Mouse (Mus musculus) heart, embryonic 14.5 days (tissue): Measurements from ENCODE around the gene Meis2. TPM values are rescaled to one million over a fixed set of nuclear protein-coding genes. Genes with fewer than 3 reads are reported as not detected.
A peak's percentile ranks its signal among the peaks of the same experiment; 100 is the strongest.

Source experiments
- ATAC-seq: fragments of 200-750 bp; cut with Nextera tagmentation; 2 replicates; pipeline ENCODE4 v1.8.0; 2017; ENCODE audit warnings: low read depth, moderate TSS enrichment; ENCODE audit not compliant: insufficient number of reproducible peaks, insufficient read depth, low FRiP score
- H3K27ac ChIP-seq, 2 experiments: fragments of 200-500 bp in 1 of 2; fragments of 300-500 bp in 1 of 2; sonication (generic) in 1 of 2; replicated peaks in 1 of 2; 2 replicates each; pipeline ENCODE4 v1.5.1; 2012 to 2014; ENCODE audit warnings: low read depth in 2 of 2, low read length in 2 of 2, control low read depth in 1 of 2, mild to moderate bottlenecking in 1 of 2, mixed read lengths in 1 of 2; ENCODE audit not compliant: control insufficient read depth in 1 of 2, insufficient read depth in 1 of 2
- H3K27me3 ChIP-seq: fragments of 300-500 bp; sonication (generic); 2 replicates; pipeline ENCODE4 v1.6.1; 2014; ENCODE audit warnings: mild to moderate bottlenecking, low read length, control low read depth; ENCODE audit not compliant: control insufficient read depth, insufficient read depth
- H3K36me3 ChIP-seq: fragments of 300-500 bp; sonication (generic); 2 replicates; pipeline ENCODE4 v1.6.1; 2014; ENCODE audit warnings: mild to moderate bottlenecking, control low read depth, low read length, mixed read lengths; ENCODE audit not compliant: control insufficient read depth, insufficient read depth
- H3K4me1 ChIP-seq, 2 experiments: fragments of 200-500 bp in 1 of 2; fragments of 300-500 bp in 1 of 2; sonication (generic) in 1 of 2; 2 replicates each; pipeline ENCODE4 v1.6.1; 2012 to 2014; ENCODE audit warnings: low read length in 2 of 2, control low read depth in 1 of 2, mixed read lengths in 1 of 2; ENCODE audit not compliant: control insufficient read depth in 2 of 2, insufficient read depth in 2 of 2
- H3K4me2 ChIP-seq: fragments of 300-500 bp; sonication (generic); 2 replicates; pipeline ENCODE4 v1.6.1; 2014; ENCODE audit warnings: mild to moderate bottlenecking, low read length
- H3K4me3 ChIP-seq, 2 experiments: fragments of 200-500 bp in 1 of 2; fragments of 300-500 bp in 1 of 2; sonication (generic) in 1 of 2; 2 replicates each; pipeline ENCODE4 v1.5.1; 2012 to 2014; ENCODE audit warnings: low read length in 2 of 2, mild to moderate bottlenecking in 2 of 2, control low read depth in 1 of 2, low read depth in 1 of 2, moderate library complexity in 1 of 2; ENCODE audit not compliant: control insufficient read depth in 1 of 2, insufficient read depth in 1 of 2
- H3K9ac ChIP-seq: fragments of 300-500 bp; sonication (generic); 2 replicates; pipeline ENCODE4 v1.6.1; 2014; ENCODE audit warnings: mild to moderate bottlenecking, low read length
- H3K9me3 ChIP-seq: fragments of 300-500 bp; sonication (generic); 2 replicates; pipeline ENCODE4 v1.6.1; 2016; ENCODE audit warnings: low read length, control low read depth; ENCODE audit not compliant: control insufficient read depth
- WGBS: fragments of 180-500 bp; shearing (Covaris S2); extraction: QIAGEN DNeasy Blood & Tissue Kit; methylation state at CpG from one replicate; pipeline ENCODE4 v1.1.7; 2014; 5-methylcytosine and 5-hydroxymethylcytosine counted together
- polyA plus RNA-seq: library from polyadenylated mRNA; unstranded; fragments of >200 nt; fragmentation: Nextera tagmentation; extraction: Ambion mirVana; gene quantifications from 2 replicates; pipeline ENCODE4 v1.2.1, GENCODE M21; 2014

Meis2 gene
- polyA plus RNA-seq, 1 experiment from 2014 or later: 30.8 TPM

- ATAC-seq: no peak
- 54% methylated on average over 5 of the region's 5 CpGs for WGBS
- H3K9me3 ChIP-seq: no peaks in the 10 kb centered on the region
- no peak overlapping the region for H3K27ac ChIP-seq
- no peaks in the 10 kb centered on the region for H3K4me1 ChIP-seq
- no peak overlapping the region for H3K4me3 ChIP-seq
- H3K27me3 ChIP-seq: no peaks in the 10 kb centered on the region
- H3K9ac ChIP-seq: no peak overlapping the region
- H3K4me2 ChIP-seq: no peak overlapping the region
- peaks cover 25% of the 10 kb centered on the region for H3K36me3 ChIP-seq
These were observed 87.0 kb downstream of the Meis2 start for GRCm38 (mm10) chr2:115978666-115979065.

DNA sequence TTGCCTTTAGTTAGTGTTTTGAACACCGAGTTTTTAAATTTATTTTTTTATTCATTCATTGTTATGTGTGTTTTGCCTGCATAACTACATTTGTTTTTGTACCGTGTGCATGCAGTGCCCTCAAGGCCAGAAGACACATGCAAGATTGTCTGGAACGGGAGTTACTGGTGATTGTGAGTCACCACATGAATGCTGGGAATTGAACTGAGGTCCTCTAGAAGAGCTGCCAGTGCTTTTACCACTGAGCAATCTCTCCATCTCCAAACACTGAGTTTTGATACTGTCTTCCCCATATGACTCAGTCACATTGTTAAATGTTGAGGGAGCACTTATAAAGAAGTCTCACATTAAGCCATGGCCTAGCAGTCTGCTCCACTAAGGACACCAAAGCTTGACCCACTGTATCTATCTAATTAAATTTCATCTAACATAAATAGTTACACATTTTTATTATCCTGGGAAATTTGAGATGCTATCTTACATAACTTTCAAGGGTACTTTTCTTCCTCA lies 94.3 kb downstream of the Meis2 start:
- Histone ChIP-seq H3K9ac (no peak overlapping the region), H3K27me3 (no peaks in the 10 kb centered on the region), H3K9me3 (no peaks in the 10 kb centered on the region), H3K4me1 (peaks cover 3 to 5% of the 10 kb centered on the region in 2 experiments; a peak in 3 of 4 replicates), H3K27ac (no peak overlapping the region), H3K4me3 (no peak overlapping the region), H3K4me2 (no peak overlapping the region), H3K36me3 (peaks cover 20% of the 10 kb centered on the region)
- 87% methylated on average over 3 of the region's 3 CpGs for WGBS
- ATAC-seq: no peak

DNA sequence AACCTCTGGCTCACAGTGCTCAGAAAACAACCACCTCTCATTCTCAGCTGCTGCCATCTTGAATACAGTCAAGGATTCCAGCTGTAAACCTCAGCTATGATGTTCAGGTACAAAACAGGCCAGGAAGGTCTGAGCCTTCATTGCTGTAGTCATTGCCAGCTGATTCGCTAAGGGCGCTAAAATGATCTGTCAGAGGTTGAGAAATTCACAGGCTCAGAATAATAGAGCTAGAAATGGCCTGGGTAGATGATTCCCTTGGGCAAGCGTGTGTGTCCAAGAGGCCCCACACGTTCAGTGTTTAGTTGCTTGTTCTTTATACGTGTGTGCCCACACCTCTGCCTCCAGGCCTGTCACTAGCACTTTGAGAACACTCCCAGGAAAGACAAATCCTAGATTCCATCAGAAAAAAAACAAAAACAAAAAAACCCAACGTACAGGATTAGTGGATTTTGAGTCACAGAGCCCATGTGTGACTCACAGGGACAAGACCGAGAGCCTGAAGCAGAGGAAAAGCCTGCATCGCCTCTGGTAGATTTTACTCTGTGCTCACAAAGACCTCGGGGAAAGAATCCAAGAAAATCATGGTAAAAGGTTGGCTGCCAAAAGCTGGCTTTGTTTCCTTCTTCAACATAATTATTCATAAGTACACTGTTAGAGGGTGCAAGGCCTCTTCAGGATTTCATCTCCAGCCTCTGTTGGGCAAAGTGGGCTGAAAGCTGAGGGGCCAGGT lies 95.4 kb downstream of the Meis2 start:
- H3K36me3 ChIP-seq: peaks cover 13% of the 10 kb centered on the region; the same call in 1 of the 2 replicates
- no peaks in the 10 kb centered on the region for H3K9me3 ChIP-seq
- H3K27ac ChIP-seq: peak overlapping the region in 1 of 2 experiments; percentile 12; a peak in 1 of 4 replicates
- H3K4me3 ChIP-seq: no peak overlapping the region
- no peaks in the 10 kb centered on the region for H3K27me3 ChIP-seq
- H3K9ac ChIP-seq: no peak overlapping the region
- H3K4me1 ChIP-seq: peaks cover 3 to 5% of the 10 kb centered on the region in 2 experiments; a peak in 3 of 4 replicates
- no peak overlapping the region for H3K4me2 ChIP-seq
- no peak for ATAC-seq
- 73% methylated on average over 9 of the region's 9 CpGs for WGBS

DNA sequence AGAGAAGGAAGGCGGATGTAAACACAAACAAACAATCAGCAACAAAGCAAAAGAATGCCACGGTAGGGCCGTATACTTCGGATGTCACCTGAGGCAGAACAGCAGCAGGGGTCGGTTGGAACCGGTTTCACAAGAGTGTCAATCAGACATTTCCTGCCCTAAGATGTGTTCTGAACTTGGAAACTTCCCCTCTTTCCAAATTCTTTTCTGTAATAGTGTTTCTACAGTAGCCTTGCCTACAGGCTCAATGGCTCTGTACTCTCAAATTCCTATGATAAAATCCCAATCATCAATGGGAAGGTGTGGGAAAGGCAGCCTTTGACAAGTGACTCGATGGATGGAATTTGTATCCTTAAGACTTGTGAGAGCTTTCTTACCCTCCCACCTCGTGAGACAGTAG lies 96.4 kb downstream of the Meis2 start:
- Histone ChIP-seq H3K36me3 (peaks cover 10% of the 10 kb centered on the region; the same call in 1 of the 2 replicates), H3K27ac (no peak overlapping the region), H3K4me2 (no peak overlapping the region), H3K4me3 (no peak overlapping the region), H3K9ac (no peak overlapping the region), H3K4me1 (peaks cover 5 to 12% of the 10 kb centered on the region in 2 experiments), H3K27me3 (no peaks in the 10 kb centered on the region), H3K9me3 (no peaks in the 10 kb centered on the region)
- WGBS: 48% methylated on average over 8 of the region's 8 CpGs
- ATAC-seq: no peak

DNA sequence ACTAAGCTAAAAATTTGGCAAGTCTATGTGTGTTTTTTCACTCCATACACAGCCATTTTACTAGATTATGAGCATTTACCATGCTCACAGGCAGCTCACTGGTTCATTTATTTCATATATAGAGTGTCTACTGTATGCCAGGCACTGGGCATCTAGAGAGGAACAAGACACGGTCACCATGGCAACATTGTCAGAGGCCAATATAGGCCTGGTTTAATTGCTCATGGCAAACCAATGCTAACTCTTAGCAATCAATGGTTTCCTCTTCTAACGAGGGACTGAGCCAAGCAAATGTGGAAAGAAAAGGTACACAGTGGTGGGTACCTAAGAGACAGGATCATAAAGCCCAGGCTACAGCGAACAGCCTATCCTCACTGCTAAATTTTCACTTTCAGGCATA lies 100.7 kb downstream of the Meis2 start:
- H3K4me1 ChIP-seq: peaks cover 12 to 33% of the 10 kb centered on the region in 2 experiments
- H3K27ac ChIP-seq: no peak overlapping the region
- no peaks in the 10 kb centered on the region for H3K27me3 ChIP-seq
- 93% methylated on average over 3 of the region's 3 CpGs for WGBS
- no peak for ATAC-seq
- H3K36me3 ChIP-seq: no peaks in the 10 kb centered on the region
- H3K4me2 ChIP-seq: no peak overlapping the region
- H3K4me3 ChIP-seq: no peak overlapping the region
- H3K9ac ChIP-seq: no peak overlapping the region
- no peaks in the 10 kb centered on the region for H3K9me3 ChIP-seq

- 6% methylated on average over 5 of the region's 5 CpGs for WGBS
- peak overlapping the region; percentile 6; the same call in 1 of the 2 replicates for H3K9ac ChIP-seq
- no peaks in the 10 kb centered on the region for H3K9me3 ChIP-seq
- peak overlapping the region; percentile 54 for H3K4me2 ChIP-seq
- H3K27me3 ChIP-seq: no peaks in the 10 kb centered on the region
- no peak overlapping the region for H3K4me3 ChIP-seq
- H3K36me3 ChIP-seq: no peaks in the 10 kb centered on the region
- H3K27ac ChIP-seq: peak overlapping the region; percentile 58 to 59
- ATAC-seq: no peak
- peaks cover 12 to 28% of the 10 kb centered on the region in 2 experiments for H3K4me1 ChIP-seq
These were observed 102.3 kb downstream of the Meis2 start for GRCm38 (mm10) chr2:115963293-115963835.

GRCm38 (mm10) chr2:115962728-115963127 lies 102.9 kb downstream of the Meis2 start:
- no peak overlapping the region for H3K4me3 ChIP-seq
- peak overlapping the region; percentile 58 to 59; a peak in 2 of 4 replicates for H3K27ac ChIP-seq
- ATAC-seq: peak; percentile 73; the same call in 1 of the 2 replicates
- no peaks in the 10 kb centered on the region for H3K36me3 ChIP-seq
- H3K27me3 ChIP-seq: no peaks in the 10 kb centered on the region
- 5% methylated on average over 3 of the region's 3 CpGs for WGBS
- H3K9me3 ChIP-seq: no peaks in the 10 kb centered on the region
- H3K4me2 ChIP-seq: peak overlapping the region; percentile 54
- H3K4me1 ChIP-seq: peaks cover 12 to 28% of the 10 kb centered on the region in 2 experiments
- no peak overlapping the region for H3K9ac ChIP-seq
